In the genomic region with DNA sequence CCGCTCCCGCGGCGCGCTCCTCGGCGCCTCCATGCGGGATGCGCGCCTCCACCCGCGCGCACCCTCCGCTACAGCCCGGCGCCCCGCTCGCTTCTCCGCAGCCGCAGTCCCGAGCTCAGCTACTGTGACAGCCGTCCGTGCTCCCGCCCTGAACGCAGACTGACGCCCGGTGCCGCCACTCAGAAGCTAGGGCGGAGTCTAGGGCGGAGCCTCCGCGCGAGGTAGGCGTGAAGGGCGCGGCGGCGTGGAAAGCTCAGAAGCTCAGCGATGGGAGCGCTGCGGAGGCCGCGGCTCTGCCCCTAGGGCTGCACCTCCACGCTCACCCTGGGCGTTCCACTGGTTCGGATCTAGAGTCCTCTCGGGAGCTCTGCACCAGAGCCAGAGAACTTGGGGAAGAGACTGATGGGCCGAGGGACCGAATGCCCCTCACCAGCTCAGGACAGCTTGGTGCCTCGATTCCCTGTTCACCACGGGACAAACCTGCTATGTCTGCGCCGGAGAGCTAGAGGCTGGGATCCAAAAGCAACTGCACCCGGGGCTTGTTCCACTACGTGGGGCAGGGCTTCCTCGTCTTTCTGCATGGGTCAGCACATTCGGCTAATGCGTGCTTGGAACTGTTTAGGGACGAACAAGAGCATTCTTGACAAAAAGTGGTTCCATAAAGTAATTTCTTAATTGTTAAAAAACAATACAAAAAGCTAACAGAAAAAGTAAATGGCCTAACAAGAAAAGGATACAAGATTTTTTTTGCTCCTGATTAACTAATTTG, we compare ENCODE assay signal across 8 mouse cellular contexts. TPM values are rescaled to one million over a fixed set of nuclear protein-coding genes. Genes with fewer than 3 reads are reported as not detected.
DNase-seq lines count a peak whose midpoint lies in the region; ATAC-seq and TF ChIP-seq lines count a peak whose summit lies in the region.

Otulinl (minus strand) TSS at position 161 of the 769 bp plus-strand sequence.

- H3K4me3 ChIP-seq in E14TG2a.4 (replicated peaks; ENCODE audit: low read length): peak within 1 kb of the TSS; percentile 83
- H3K4me3 ChIP-seq in forebrain, embryonic 14.5 days (ENCODE audit: low read depth, low read length): peak within 1 kb of the TSS; percentile 63
- H3K4me3 ChIP-seq in liver, embryonic 16.5 days (ENCODE audit: low read depth, low read length): peak within 1 kb of the TSS; percentile 65
- peak within 1 kb of the TSS; percentile 58 for H3K4me3 ChIP-seq in neural tube, embryonic 12.5 days
- H3K4me3 ChIP-seq in stomach, postnatal 0 days (ENCODE audit: low read depth, low read length): peak within 1 kb of the TSS; percentile 64

- DNase-seq in cerebellum, adult 11 months: peak; percentile 95
- DNase-seq in forebrain, embryonic 14.5 days (ENCODE audit: low spot score): peak; percentile 96
- DNase-seq in heart, postnatal 14 days: peak; percentile 95 to 97
- peak; percentile 43 for DNase-seq in large intestine, adult 2 months (ENCODE audit: low read depth, low spot score)
- DNase-seq in stomach, postnatal 0 days (ENCODE audit: low spot score): peak; percentile 94

- no peak for TF ChIP-seq EP300 in stomach, postnatal 0 days (optimal IDR thresholded peaks at IDR 0.05)

- H3K9ac ChIP-seq in forebrain, embryonic 14.5 days (ENCODE audit: low read length): peak within 1 kb of the TSS; percentile 68
- H3K9ac ChIP-seq in liver, embryonic 16.5 days (ENCODE audit: low read depth, low read length): peak within 1 kb of the TSS; percentile 68
- peak within 1 kb of the TSS; percentile 54 for H3K9ac ChIP-seq in neural tube, embryonic 12.5 days
- peak within 1 kb of the TSS; percentile 78 for H3K9ac ChIP-seq in stomach, postnatal 0 days (ENCODE audit: low read length)

- no peak for TF ChIP-seq CTCF in E14TG2a.4 (conservative IDR thresholded peaks at IDR 0.05; ENCODE audit: low read length)
- peak; percentile 7; the same call in 1 of the 2 replicates for TF ChIP-seq CTCF in stomach, postnatal 0 days (IDR thresholded peaks at IDR 0.05; ENCODE audit: low read depth)

- WGBS in forebrain, embryonic 14.5 days: 2% methylated on average over 58 of the region's 59 CpGs
- WGBS in large intestine, adult 2 months: 1% methylated on average over 59 of the region's 59 CpGs
- 2% methylated on average over 59 of the region's 59 CpGs for WGBS in liver, embryonic 16.5 days (ENCODE audit: insufficient replicate concordance)
- under 1% methylated on average over 57 of the region's 59 CpGs for WGBS in neural tube, embryonic 12.5 days
- 2% methylated on average over 58 of the region's 59 CpGs for WGBS in stomach, postnatal 0 days

- intact Hi-C loops in heart, postnatal 14 days (cut with DNase I): no loop called here

- peak; percentile 100 for ATAC-seq in forebrain, embryonic 14.5 days
- ATAC-seq in liver, embryonic 16.5 days (ENCODE audit: low read depth): peak; percentile 97
- peak; percentile 100 for ATAC-seq in neural tube, embryonic 12.5 days (ENCODE audit: low FRiP score, low read depth)
- peak; percentile 99 for ATAC-seq in stomach, postnatal 0 days (ENCODE audit: low FRiP score, low TSS enrichment)

- peak within 1 kb of the TSS; percentile 86 for H3K4me2 ChIP-seq in forebrain, embryonic 14.5 days (ENCODE audit: low read length)
- H3K4me2 ChIP-seq in liver, embryonic 16.5 days (ENCODE audit: low read depth, low read length): peak within 1 kb of the TSS; percentile 80
- peak within 1 kb of the TSS; percentile 74 for H3K4me2 ChIP-seq in neural tube, embryonic 12.5 days (replicated peaks)
- H3K4me2 ChIP-seq in stomach, postnatal 0 days (replicated peaks; ENCODE audit: low read depth): peak within 1 kb of the TSS; percentile 96

- H3K27me3 ChIP-seq in E14TG2a.4 (ENCODE audit: insufficient read depth, low read length): peaks cover 60% of the 10 kb centered on the region
- no peaks in the 10 kb centered on the region for H3K27me3 ChIP-seq in forebrain, embryonic 14.5 days (replicated peaks; ENCODE audit: control insufficient read depth, insufficient read depth, low read length)
- peaks cover 15% of the 10 kb centered on the region for H3K27me3 ChIP-seq in liver, embryonic 16.5 days (ENCODE audit: control insufficient read depth, insufficient read depth, low read depth, low read length)
- H3K27me3 ChIP-seq in neural tube, embryonic 12.5 days (replicated peaks): no peaks in the 10 kb centered on the region
- no peaks in the 10 kb centered on the region for H3K27me3 ChIP-seq in stomach, postnatal 0 days (ENCODE audit: control insufficient read depth, insufficient read depth, low read length)

- peaks cover 8% of the 10 kb centered on the region for H3K4me1 ChIP-seq in E14TG2a.4 (replicated peaks; ENCODE audit: low read depth, low read length)
- H3K4me1 ChIP-seq in forebrain, embryonic 14.5 days (ENCODE audit: control insufficient read depth, insufficient read depth, low read length): peaks cover 8% of the 10 kb centered on the region; the same call in 1 of the 2 replicates
- peaks cover 5% of the 10 kb centered on the region for H3K4me1 ChIP-seq in liver, embryonic 16.5 days (ENCODE audit: control insufficient read depth, low read depth, low read length)
- 0 out of 2 replicates have a peak, but pooled peaks cover 5% of the 10 kb centered on the region for H3K4me1 ChIP-seq in neural tube, embryonic 12.5 days
- H3K4me1 ChIP-seq in stomach, postnatal 0 days (replicated peaks; ENCODE audit: control insufficient read depth, insufficient read depth): 0 out of 2 replicates have a peak, but pooled peaks cover 2% of the 10 kb centered on the region

- peaks cover 6% of the 10 kb centered on the region; the same call in 1 of the 2 replicates for H3K9me3 ChIP-seq in E14TG2a.4 (ENCODE audit: low read length)
- no peaks in the 10 kb centered on the region for H3K9me3 ChIP-seq in forebrain, embryonic 14.5 days (replicated peaks; ENCODE audit: control insufficient read depth, low read length)
- no peaks in the 10 kb centered on the region for H3K9me3 ChIP-seq in liver, embryonic 16.5 days (replicated peaks; ENCODE audit: control insufficient read depth, low read length)
- H3K9me3 ChIP-seq in neural tube, embryonic 12.5 days: no peaks in the 10 kb centered on the region
- no peaks in the 10 kb centered on the region for H3K9me3 ChIP-seq in stomach, postnatal 0 days (ENCODE audit: control insufficient read depth, low read length)

- H3K27ac ChIP-seq in forebrain, embryonic 14.5 days (ENCODE audit: low read depth, low read length): peak within 1 kb of the TSS; percentile 11; the same call in 1 of the 2 replicates
- H3K27ac ChIP-seq in liver, embryonic 16.5 days (ENCODE audit: low read length): no peak within 1 kb of the TSS
- no peak within 1 kb of the TSS for H3K27ac ChIP-seq in neural tube, embryonic 12.5 days
- H3K27ac ChIP-seq in stomach, postnatal 0 days (replicated peaks): peak within 1 kb of the TSS; percentile 73

- H3K36me3 ChIP-seq in E14TG2a.4 (ENCODE audit: insufficient read depth, low read length): no peaks in the 10 kb centered on the region
- no peaks in the 10 kb centered on the region for H3K36me3 ChIP-seq in forebrain, embryonic 14.5 days (ENCODE audit: control insufficient read depth, insufficient read depth, low read length)
- no peaks in the 10 kb centered on the region for H3K36me3 ChIP-seq in liver, embryonic 16.5 days (ENCODE audit: control insufficient read depth, insufficient read depth)
- H3K36me3 ChIP-seq in neural tube, embryonic 12.5 days: no peaks in the 10 kb centered on the region
- H3K36me3 ChIP-seq in stomach, postnatal 0 days (ENCODE audit: control insufficient read depth, insufficient read depth, low read length): no peaks in the 10 kb centered on the region

RNA-seq across cellular contexts. Expression of gene Otulinl, which starts in this region (rescaled TPM):
- 13.2 and 14.2 TPM in 2 replicates for polyA plus RNA-seq in forebrain, embryonic 14.5 days (2014; fragmentation: Nextera tagmentation; extraction: Ambion mirVana)
- total RNA-seq in heart, postnatal 14 days (2021): 1 to 10 TPM; 2.0 to 2.7 TPM
- 6.7 and 8.3 TPM in 2 replicates for polyA plus RNA-seq in large intestine, adult 2 months (2012; rRNA removed)
- 8.8 and 9.5 TPM in 2 replicates for polyA plus RNA-seq in liver, embryonic 16.5 days (2015; fragmentation: Nextera tagmentation; extraction: Ambion mirVana)
- 8.4 and 8.6 TPM in 2 replicates for polyA plus RNA-seq in neural tube, embryonic 12.5 days (2016; fragmentation: Nextera tagmentation; extraction: Ambion mirVana)
- polyA plus RNA-seq in stomach, postnatal 0 days (2015; fragmentation: Nextera tagmentation; extraction: Ambion mirVana): 14.6 and 15.2 TPM in 2 replicates

Comparison
In these comparisons a context has a peak if more than half of its experiments do, and no peak if none do; other contexts are left out.
1. DNase-seq: peak in every context shown above with its lines; median percentile 96 in forebrain, embryonic 14.5 days; 96 in heart, postnatal 14 days; 95 in cerebellum, adult 11 months; 94 in stomach, postnatal 0 days; 43 in large intestine, adult 2 months.
2. H3K27ac ChIP-seq: peak in forebrain, embryonic 14.5 days (single experiment) and stomach, postnatal 0 days (single experiment); none in liver, embryonic 16.5 days (single experiment) and neural tube, embryonic 12.5 days (single experiment).
3. Peak in every context shown above with its lines, with median percentiles within 50 percentile points of each other: H3K4me3 ChIP-seq, ATAC-seq, H3K4me2 ChIP-seq and H3K9ac ChIP-seq.